In the genomic region with DNA sequence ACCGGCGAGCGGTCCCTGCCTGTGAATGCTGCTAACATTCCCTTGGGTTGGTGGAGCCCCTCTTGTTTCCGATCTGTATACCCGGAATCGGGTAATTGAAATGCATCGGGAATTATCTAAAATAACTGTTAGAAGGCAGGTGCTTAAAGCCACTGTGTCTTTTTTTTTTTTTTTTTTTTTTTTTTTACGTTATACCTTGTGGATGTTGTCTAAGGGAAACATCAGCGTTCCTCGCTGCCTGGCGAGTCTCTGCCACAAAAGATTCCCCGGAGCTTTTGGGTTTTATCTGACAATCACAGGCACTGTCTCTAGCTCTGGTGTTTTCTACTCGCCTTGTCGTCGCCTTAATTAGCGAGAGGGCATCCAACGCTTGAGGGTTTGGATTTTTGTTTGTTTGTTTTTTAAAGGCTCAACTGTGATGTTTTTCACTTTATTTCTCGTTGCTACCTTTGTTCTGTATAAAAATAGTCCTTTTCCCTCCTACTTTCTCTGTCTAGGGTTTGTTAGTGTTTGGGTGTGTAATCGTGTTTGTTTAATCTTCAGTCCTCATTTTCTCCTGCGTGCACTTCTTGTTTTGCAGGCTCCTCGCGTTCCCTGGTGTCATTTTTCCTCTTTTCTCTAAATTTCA, we compare ENCODE assay signal across 8 mouse cellular contexts. TPM values are rescaled to one million over a fixed set of nuclear protein-coding genes. Genes with fewer than 3 reads are reported as not detected.
DNase-seq lines count a peak whose midpoint lies in the region; ATAC-seq and TF ChIP-seq lines count a peak whose summit lies in the region.

No protein-coding gene starts in this region.

- no peaks in the 10 kb centered on the region for H3K9me3 ChIP-seq in liver, embryonic 12.5 days (replicated peaks)

- H3K4me1 ChIP-seq in testis, adult 2 months (ENCODE audit: control insufficient read depth, insufficient read depth, low read length): no peaks in the 10 kb centered on the region
- H3K4me1 ChIP-seq in liver, embryonic 12.5 days: peaks cover 4% of the 10 kb centered on the region

- peak overlapping the region; percentile 58 for H3K9ac ChIP-seq in liver, embryonic 12.5 days

- no peak for ATAC-seq in liver, embryonic 12.5 days

- WGBS in liver, embryonic 12.5 days (ENCODE audit: insufficient replicate concordance): 2% methylated on average over 22 of the region's 22 CpGs

- no peak for TF ChIP-seq POLR2A in testis, adult 2 months (IDR thresholded peaks at IDR 0.05; ENCODE audit: control insufficient read depth, low read depth, low read length)

- H3K4me2 ChIP-seq in liver, embryonic 12.5 days: peak overlapping the region; percentile 97

- no peak for TF ChIP-seq CTCF in testis, adult 2 months (IDR thresholded peaks at IDR 0.05; ENCODE audit: control insufficient read depth, insufficient read depth, insufficient replicate concordance, low read depth, low read length)

- no peaks in the 10 kb centered on the region for H3K36me3 ChIP-seq in testis, adult 2 months (ENCODE audit: control insufficient read depth, insufficient read depth, low read length)
- no peaks in the 10 kb centered on the region for H3K36me3 ChIP-seq in liver, embryonic 12.5 days

- no peaks in the 10 kb centered on the region for H3K27me3 ChIP-seq in testis, adult 2 months (ENCODE audit: control insufficient read depth, insufficient read depth, low read length)
- peaks cover 70% of the 10 kb centered on the region for H3K27me3 ChIP-seq in liver, embryonic 12.5 days (replicated peaks)

- peak overlapping the region; percentile 98 for H3K4me3 ChIP-seq in testis, adult 2 months (ENCODE audit: control insufficient read depth, low read depth, low read length)
- H3K4me3 ChIP-seq in liver, embryonic 12.5 days: peak overlapping the region; percentile 75

- DNase-seq in cerebellum, postnatal 10 days: peak; percentile 23 to 45
- no peak for DNase-seq in cerebellum, adult 9-11 months
- no peak for DNase-seq in testis, postnatal 14 days (ENCODE audit: low spot score)
- DNase-seq in right cerebral cortex, postnatal 4 days: no peak
- no peak for DNase-seq in layer of hippocampus, adult 11-12 months (ENCODE audit: low spot score)
- no peak for DNase-seq in thymus, postnatal 25 days

- H3K27ac ChIP-seq in testis, adult 2 months (ENCODE audit: control insufficient read depth, insufficient read depth, low read depth, low read length): peak overlapping the region; percentile 98
- no peak overlapping the region for H3K27ac ChIP-seq in liver, embryonic 12.5 days

RNA-seq across cellular contexts. Expression of a gene that starts 0.7 kb away (rescaled TPM):
- 118 and 122 TPM in 2 replicates for polyA plus RNA-seq in testis, adult 2 months (2012; rRNA removed)
- polyA plus RNA-seq in liver, embryonic 12.5 days (2016; fragmentation: Nextera tagmentation; extraction: Ambion mirVana): 1.6 and 1.9 TPM in 2 replicates

Comparison
In these comparisons a context has a peak if more than half of its experiments do, and no peak if none do; other contexts are left out.
1. DNase-seq: peak in cerebellum, postnatal 10 days (2 of 2); none in cerebellum, adult 9-11 months (single experiment), testis, postnatal 14 days (single experiment), right cerebral cortex, postnatal 4 days (single experiment), layer of hippocampus, adult 11-12 months (single experiment) and thymus, postnatal 25 days (single experiment).
2. RNA of a gene that starts 0.7 kb away (polyA plus RNA-seq): 118 to 122 TPM in testis, adult 2 months; 1.6 to 1.9 TPM in liver, embryonic 12.5 days; every median in the first group is over 10 times any median in the second.